Mouse (Mus musculus): ENCODE data around the gene Adad2. TPM values are rescaled to one million over a fixed set of nuclear protein-coding genes. Genes with fewer than 3 reads are reported as not detected.

Gene Adad2
- polyA plus RNA-seq, 1 experiment from 2014 or later = not detected

GRCm38 (mm10) chr8:119618887-119619286, 6.3 kb downstream of the Adad2 start:
- no peak for DNase-seq (ENCODE audit: low spot score)
- no peak overlapping the region for H3K9ac ChIP-seq (ENCODE audit: low read depth, low read length)
- no peaks in the 10 kb centered on the region for H3K36me3 ChIP-seq (ENCODE audit: control insufficient read depth, insufficient read depth, low read length)
- no peak overlapping the region for H3K4me2 ChIP-seq (replicated peaks; ENCODE audit: low read depth, low read length)
- H3K4me1 ChIP-seq (replicated peaks; ENCODE audit: control insufficient read depth, insufficient read depth, low read length) = no peaks in the 10 kb centered on the region
- H3K9me3 ChIP-seq (ENCODE audit: control insufficient read depth, low read length) = no peaks in the 10 kb centered on the region
- H3K4me3 ChIP-seq (ENCODE audit: low read depth, low read length) = no peak overlapping the region
- no peak for ATAC-seq (ENCODE audit: low FRiP score)
- 74% methylated on average over 5 of the region's 5 CpGs for WGBS
- no peak overlapping the region for H3K27ac ChIP-seq (ENCODE audit: low read depth, low read length)
- H3K27me3 ChIP-seq (ENCODE audit: control insufficient read depth, insufficient read depth, low read length) = no peaks in the 10 kb centered on the region; the same call in 1 of the 2 replicates

- H3K4me2 ChIP-seq (replicated peaks; ENCODE audit: low read depth, low read length) = no peak overlapping the region
- H3K4me1 ChIP-seq (replicated peaks; ENCODE audit: control insufficient read depth, insufficient read depth, low read length) = no peaks in the 10 kb centered on the region
- 64% methylated on average over 6 of the region's 6 CpGs for WGBS
These were observed 7.7 kb downstream of the Adad2 start for GRCm38 (mm10) chr8:119620116-119620840.

GRCm38 (mm10) chr8:119620848-119621465, 8.4 kb downstream of the Adad2 start:
- no peaks in the 10 kb centered on the region for H3K36me3 ChIP-seq (ENCODE audit: control insufficient read depth, insufficient read depth, low read length)
- H3K9ac ChIP-seq (ENCODE audit: low read depth, low read length) = no peak overlapping the region
- no peak overlapping the region for H3K27ac ChIP-seq (ENCODE audit: low read depth, low read length)
- no peaks in the 10 kb centered on the region for H3K4me1 ChIP-seq (replicated peaks; ENCODE audit: control insufficient read depth, insufficient read depth, low read length)
- no peak overlapping the region for H3K4me3 ChIP-seq (ENCODE audit: low read depth, low read length)
- DNase-seq (ENCODE audit: low spot score) (no peak), ATAC-seq (ENCODE audit: low FRiP score) (no peak)
- no peaks in the 10 kb centered on the region for H3K9me3 ChIP-seq (ENCODE audit: control insufficient read depth, low read length)
- no peaks in the 10 kb centered on the region for H3K27me3 ChIP-seq (ENCODE audit: control insufficient read depth, insufficient read depth, low read length)
- 89% methylated on average over 14 of the region's 14 CpGs for WGBS
- H3K4me2 ChIP-seq (replicated peaks; ENCODE audit: low read depth, low read length) = no peak overlapping the region

More at GRCm38 (mm10) chr8:119620116-119620840, 7.7 kb downstream of the Adad2 start:
- H3K27ac ChIP-seq (ENCODE audit: low read depth, low read length) = no peak overlapping the region
- H3K4me3 ChIP-seq (ENCODE audit: low read depth, low read length) = no peak overlapping the region
- no peaks in the 10 kb centered on the region for H3K27me3 ChIP-seq (ENCODE audit: control insufficient read depth, insufficient read depth, low read length)
- ATAC-seq (ENCODE audit: low FRiP score) (no peak), DNase-seq (ENCODE audit: low spot score) (no peak)
- H3K36me3 ChIP-seq (ENCODE audit: control insufficient read depth, insufficient read depth, low read length) = no peaks in the 10 kb centered on the region
- H3K9ac ChIP-seq (ENCODE audit: low read depth, low read length) = no peak overlapping the region
- H3K9me3 ChIP-seq (ENCODE audit: control insufficient read depth, low read length) = no peaks in the 10 kb centered on the region

- 56% methylated on average over 4 of the region's 4 CpGs for WGBS
These were observed 10.0 kb downstream of the Adad2 start for GRCm38 (mm10) chr8:119622555-119622954.

GRCm38 (mm10) chr8:119623061-119623460, 10.5 kb downstream of the Adad2 start:
- DNase-seq (ENCODE audit: low spot score) (no peak), ATAC-seq (ENCODE audit: low FRiP score) (no peak)
- H3K4me2 ChIP-seq (replicated peaks; ENCODE audit: low read depth, low read length) = no peak overlapping the region
- 86% methylated on average over 8 of the region's 8 CpGs for WGBS
- no peak overlapping the region for H3K27ac ChIP-seq (ENCODE audit: low read depth, low read length)
- H3K36me3 ChIP-seq (ENCODE audit: control insufficient read depth, insufficient read depth, low read length) = no peaks in the 10 kb centered on the region
- H3K9ac ChIP-seq (ENCODE audit: low read depth, low read length) = no peak overlapping the region
- H3K9me3 ChIP-seq (ENCODE audit: control insufficient read depth, low read length) = no peaks in the 10 kb centered on the region
- H3K27me3 ChIP-seq (ENCODE audit: control insufficient read depth, insufficient read depth, low read length) = no peaks in the 10 kb centered on the region
- peaks cover 3% of the 10 kb centered on the region; the same call in 1 of the 2 replicates for H3K4me1 ChIP-seq (replicated peaks; ENCODE audit: control insufficient read depth, insufficient read depth, low read length)
- H3K4me3 ChIP-seq (ENCODE audit: low read depth, low read length) = no peak overlapping the region

More at GRCm38 (mm10) chr8:119622555-119622954, 10.0 kb downstream of the Adad2 start:
- Histone ChIP-seq H3K27me3 (ENCODE audit: control insufficient read depth, insufficient read depth, low read length) (no peaks in the 10 kb centered on the region), H3K9me3 (ENCODE audit: control insufficient read depth, low read length) (no peaks in the 10 kb centered on the region), H3K4me1 (replicated peaks; ENCODE audit: control insufficient read depth, insufficient read depth, low read length) (no peaks in the 10 kb centered on the region; the same call in 1 of the 2 replicates), H3K9ac (ENCODE audit: low read depth, low read length) (no peak overlapping the region), H3K4me2 (replicated peaks; ENCODE audit: low read depth, low read length) (no peak overlapping the region), H3K4me3 (ENCODE audit: low read depth, low read length) (no peak overlapping the region), H3K27ac (ENCODE audit: low read depth, low read length) (no peak overlapping the region), H3K36me3 (ENCODE audit: control insufficient read depth, insufficient read depth, low read length) (no peaks in the 10 kb centered on the region)
- DNase-seq (ENCODE audit: low spot score) (no peak), ATAC-seq (ENCODE audit: low FRiP score) (no peak)

GRCm38 (mm10) chr8:119623744-119624143, 11.2 kb downstream of the Adad2 start:
- no peak for ATAC-seq (ENCODE audit: low FRiP score)

GRCm38 (mm10) chr8:119624916-119625315, 12.4 kb downstream of the Adad2 start:
- Histone ChIP-seq H3K4me1 (replicated peaks; ENCODE audit: control insufficient read depth, insufficient read depth, low read length) (peaks cover 4% of the 10 kb centered on the region; the same call in 1 of the 2 replicates), H3K9ac (ENCODE audit: low read depth, low read length) (no peak overlapping the region), H3K4me3 (ENCODE audit: low read depth, low read length) (no peak overlapping the region), H3K9me3 (ENCODE audit: control insufficient read depth, low read length) (no peaks in the 10 kb centered on the region), H3K27ac (ENCODE audit: low read depth, low read length) (no peak overlapping the region), H3K36me3 (ENCODE audit: control insufficient read depth, insufficient read depth, low read length) (no peaks in the 10 kb centered on the region), H3K27me3 (ENCODE audit: control insufficient read depth, insufficient read depth, low read length) (no peaks in the 10 kb centered on the region), H3K4me2 (replicated peaks; ENCODE audit: low read depth, low read length) (no peak overlapping the region)
- ATAC-seq (ENCODE audit: low FRiP score) (no peak), DNase-seq (ENCODE audit: low spot score) (no peak)
- 89% methylated on average over 7 of the region's 7 CpGs for WGBS

More at GRCm38 (mm10) chr8:119623744-119624143, 11.2 kb downstream of the Adad2 start:
- 89% methylated on average over 1 of the region's 1 CpGs for WGBS
- H3K27me3 ChIP-seq (ENCODE audit: control insufficient read depth, insufficient read depth, low read length) = no peaks in the 10 kb centered on the region
- no peak for DNase-seq (ENCODE audit: low spot score)
- H3K4me2 ChIP-seq (replicated peaks; ENCODE audit: low read depth, low read length) = no peak overlapping the region
- H3K4me3 ChIP-seq (ENCODE audit: low read depth, low read length) = no peak overlapping the region
- H3K27ac ChIP-seq (ENCODE audit: low read depth, low read length) = no peak overlapping the region
- no peak overlapping the region for H3K9ac ChIP-seq (ENCODE audit: low read depth, low read length)
- no peaks in the 10 kb centered on the region for H3K9me3 ChIP-seq (ENCODE audit: control insufficient read depth, low read length)
- no peaks in the 10 kb centered on the region for H3K36me3 ChIP-seq (ENCODE audit: control insufficient read depth, insufficient read depth, low read length)
- H3K4me1 ChIP-seq (replicated peaks; ENCODE audit: control insufficient read depth, insufficient read depth, low read length) = peaks cover 4% of the 10 kb centered on the region; the same call in 1 of the 2 replicates

GRCm38 (mm10) chr8:119625788-119626187, 13.2 kb downstream of the Adad2 start:
- no peaks in the 10 kb centered on the region for H3K27me3 ChIP-seq (ENCODE audit: control insufficient read depth, insufficient read depth, low read length)
- no peak overlapping the region for H3K4me3 ChIP-seq (ENCODE audit: low read depth, low read length)
- WGBS = 80% methylated on average over 22 of the region's 22 CpGs
- no peak overlapping the region for H3K9ac ChIP-seq (ENCODE audit: low read depth, low read length)
- H3K9me3 ChIP-seq (ENCODE audit: control insufficient read depth, low read length) = no peaks in the 10 kb centered on the region
- H3K4me2 ChIP-seq (replicated peaks; ENCODE audit: low read depth, low read length) = no peak overlapping the region
- H3K4me1 ChIP-seq (replicated peaks; ENCODE audit: control insufficient read depth, insufficient read depth, low read length) = peaks cover 6% of the 10 kb centered on the region; the same call in 1 of the 2 replicates
- no peak overlapping the region for H3K27ac ChIP-seq (ENCODE audit: low read depth, low read length)
- ATAC-seq (ENCODE audit: low FRiP score) (no peak), DNase-seq (ENCODE audit: low spot score) (no peak)
- H3K36me3 ChIP-seq (ENCODE audit: control insufficient read depth, insufficient read depth, low read length) = no peaks in the 10 kb centered on the region

- no peak overlapping the region for H3K4me3 ChIP-seq (ENCODE audit: low read depth, low read length)
- no peak overlapping the region for H3K4me2 ChIP-seq (replicated peaks; ENCODE audit: low read depth, low read length)
- H3K27me3 ChIP-seq (ENCODE audit: control insufficient read depth, insufficient read depth, low read length) = no peaks in the 10 kb centered on the region
- DNase-seq (ENCODE audit: low spot score) (no peak), ATAC-seq (ENCODE audit: low FRiP score) (no peak)
- H3K27ac ChIP-seq (ENCODE audit: low read depth, low read length) = no peak overlapping the region
- no peaks in the 10 kb centered on the region for H3K36me3 ChIP-seq (ENCODE audit: control insufficient read depth, insufficient read depth, low read length)
- WGBS = 75% methylated on average over 7 of the region's 7 CpGs
- no peaks in the 10 kb centered on the region for H3K9me3 ChIP-seq (ENCODE audit: control insufficient read depth, low read length)
- H3K4me1 ChIP-seq (replicated peaks; ENCODE audit: control insufficient read depth, insufficient read depth, low read length) = peaks cover 6% of the 10 kb centered on the region
- H3K9ac ChIP-seq (ENCODE audit: low read depth, low read length) = no peak overlapping the region
These were observed 14.7 kb downstream of the Adad2 start for GRCm38 (mm10) chr8:119627199-119627598.

Measured in hindbrain, embryonic 11.5 days (tissue).